In the genomic region with DNA sequence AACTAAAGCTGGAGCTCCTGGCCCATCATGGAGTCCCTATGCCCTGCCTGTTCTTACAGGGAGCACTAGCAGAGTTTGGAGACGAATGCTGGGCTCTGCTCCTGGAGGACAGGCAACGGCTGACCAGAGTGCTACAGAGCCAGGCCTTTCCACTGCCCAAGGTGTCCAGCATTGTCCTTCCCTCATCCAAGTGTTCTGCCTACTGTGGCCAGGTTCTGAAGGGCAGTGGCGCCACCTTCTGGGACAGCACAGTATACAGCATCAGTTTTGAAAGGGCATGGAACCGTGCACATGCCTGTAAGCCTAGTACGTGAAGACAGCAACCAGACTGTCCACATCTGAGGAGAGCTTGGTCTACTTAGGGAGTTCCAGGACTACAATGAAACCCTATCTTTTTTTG, we compare ENCODE assay signal across 2 mouse cellular contexts.
A peak's percentile ranks its signal among the peaks of the same experiment; 100 is the strongest.
TF ChIP-seq lines count a peak whose summit lies in the region.

No protein-coding gene starts in this region.

TF ChIP-seq in C2C12, 6 proteins besides CTCF, POLR2A, EP300 and RAD21:
- no peak for TF ChIP-seq FOSL1 (IDR thresholded peaks at IDR 0.05; ENCODE audit: insufficient read depth, low read length, poor library complexity, severe bottlenecking)
- TF ChIP-seq MYOG (IDR thresholded peaks at IDR 0.05; ENCODE audit: control insufficient read depth, extremely low read depth, insufficient read length) = no peak
- TF ChIP-seq USF1 (IDR thresholded peaks at IDR 0.05; ENCODE audit: low read depth) = no peak
- no peak for TF ChIP-seq MYOD1 (IDR thresholded peaks at IDR 0.05; ENCODE audit: control insufficient read depth, insufficient read length, low read depth)
- TF ChIP-seq CEBPB (IDR thresholded peaks at IDR 0.05; ENCODE audit: low read depth) = no peak
- TF ChIP-seq MAX (IDR thresholded peaks at IDR 0.05) = no peak

TF ChIP-seq in MEL, 35 proteins besides CTCF, POLR2A, EP300 and RAD21:
- TF ChIP-seq BHLHE40 (IDR thresholded peaks at IDR 0.05; ENCODE audit: borderline replicate concordance, low read depth, low read length) (0 out of 2 replicates have a peak, but pooled peaks have one; percentile 9), TCF12 (IDR thresholded peaks at IDR 0.05; ENCODE audit: low read depth, low read length) (no peak), GABPA (IDR thresholded peaks at IDR 0.05; ENCODE audit: low read depth, low read length) (no peak), HCFC1 (IDR thresholded peaks at IDR 0.05; ENCODE audit: low read depth, low read length) (0 out of 2 replicates have a peak, but pooled peaks have one; percentile 28), ZC3H11A (IDR thresholded peaks at IDR 0.05; ENCODE audit: low read depth, low read length) (peak; percentile 75), JUND (IDR thresholded peaks at IDR 0.05; ENCODE audit: low read depth, low read length) (no peak), MYC (IDR thresholded peaks at IDR 0.05; ENCODE audit: low read depth, low read length) (peak; percentile 63; the same call in 1 of the 2 replicates), SMC3 (IDR thresholded peaks at IDR 0.05; ENCODE audit: low read depth, low read length) (peak; percentile 76)
